Mouse (Mus musculus) heart, postnatal 4 days (tissue): ENCODE results near the gene Gcm2. TPM values are rescaled to one million over a fixed set of nuclear protein-coding genes. Genes with fewer than 3 reads are reported as not detected.
A peak's percentile ranks its signal among the peaks of the same experiment; 100 is the strongest.

Experiments
- DNase-seq: peaks from one replicate; pipeline ENCODE4 v3.0.0; 2021
- total RNA-seq, 2 experiments: library from RNA; stranded (reverse); gene quantifications; 2 replicates each; pipeline ENCODE4 v1.2.3; 2021

Gcm2 gene
- not detected for total RNA-seq

DNA sequence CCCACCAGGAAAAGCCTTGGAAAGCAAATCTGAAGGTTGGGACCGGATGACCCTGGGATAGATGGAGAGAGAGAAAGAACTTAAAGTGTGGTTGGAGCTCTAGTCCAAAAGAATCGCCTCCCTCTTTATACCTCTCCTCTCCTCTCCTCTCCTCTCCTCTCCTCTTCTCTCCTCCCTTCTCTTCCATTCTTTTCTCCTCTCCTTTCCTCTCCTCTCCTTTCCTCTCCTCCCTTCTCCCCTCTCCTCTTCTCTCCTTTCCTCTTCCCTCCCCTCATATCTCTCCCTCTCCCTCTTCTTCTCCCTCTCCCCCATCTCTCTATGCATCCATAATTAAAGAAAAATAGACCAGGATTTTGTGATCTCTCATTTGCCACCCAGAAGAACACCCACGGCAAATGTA lies at the start of gene Gcm2:
TSS of gene Gcm2 (minus strand) at position 101 of the 400 bp plus-strand sequence.
- DNase-seq = no peak

DNA sequence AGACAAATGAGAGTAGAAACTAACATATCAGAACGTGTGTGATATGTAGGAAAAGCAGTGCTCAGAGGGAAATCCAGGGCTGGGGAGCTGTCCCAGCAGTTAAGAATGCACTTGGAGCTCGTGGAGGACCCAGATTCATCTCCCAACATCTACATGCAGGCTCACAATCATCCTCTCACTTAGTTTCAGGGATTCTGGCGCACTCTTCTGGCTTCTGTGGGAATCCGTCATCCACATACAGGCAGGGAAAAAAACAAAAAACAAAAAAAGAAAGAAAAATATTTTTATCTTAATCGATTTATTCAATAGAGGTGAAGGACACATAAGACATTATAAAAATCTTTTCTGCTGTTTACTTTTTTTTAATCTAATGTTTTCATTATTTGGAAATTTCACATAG lies 47.6 kb upstream of the Gcm2 start:
- no peak for DNase-seq

DNA sequence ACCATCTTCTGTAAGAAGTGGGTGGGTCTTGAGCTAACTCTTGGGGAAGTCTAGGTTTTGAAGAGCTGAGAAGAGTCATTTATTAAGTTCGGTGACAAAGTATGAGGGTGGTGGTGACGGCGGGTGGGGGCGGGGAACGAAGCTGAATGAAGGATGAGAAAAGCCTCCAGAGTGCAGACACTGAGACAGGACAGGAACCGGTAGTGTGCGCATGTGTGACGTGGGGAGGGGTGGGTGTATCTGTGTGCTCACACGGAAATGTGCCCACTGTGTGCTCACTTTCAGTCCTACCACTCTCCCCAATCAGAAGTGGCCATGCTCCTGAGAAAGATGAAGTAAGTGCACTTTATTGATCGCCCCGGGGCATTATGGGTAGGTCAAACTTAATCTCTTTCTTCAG lies 42.3 kb upstream of the Gcm2 start:
- no peak for DNase-seq

DNA sequence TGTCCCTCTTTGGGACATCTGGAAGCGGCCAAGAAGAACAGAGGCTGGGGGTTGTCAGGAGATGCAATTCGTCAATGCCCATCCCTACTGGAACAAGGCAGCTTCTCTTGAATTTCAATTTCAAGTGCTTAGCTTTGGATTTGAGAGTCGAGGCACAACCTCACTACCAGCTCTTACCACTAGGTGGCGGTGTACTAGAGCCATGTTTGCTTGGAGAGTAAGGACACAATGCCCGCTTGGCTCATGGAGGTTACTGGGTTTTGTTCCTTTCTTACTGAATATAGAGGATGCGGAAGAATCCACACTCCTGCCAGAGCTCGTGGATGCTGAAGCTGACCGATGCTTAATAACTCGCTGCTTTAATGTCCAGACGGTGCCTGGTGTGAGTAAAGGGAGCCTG lies 35.4 kb upstream of the Gcm2 start:
- peak; percentile 71 for DNase-seq

DNA sequence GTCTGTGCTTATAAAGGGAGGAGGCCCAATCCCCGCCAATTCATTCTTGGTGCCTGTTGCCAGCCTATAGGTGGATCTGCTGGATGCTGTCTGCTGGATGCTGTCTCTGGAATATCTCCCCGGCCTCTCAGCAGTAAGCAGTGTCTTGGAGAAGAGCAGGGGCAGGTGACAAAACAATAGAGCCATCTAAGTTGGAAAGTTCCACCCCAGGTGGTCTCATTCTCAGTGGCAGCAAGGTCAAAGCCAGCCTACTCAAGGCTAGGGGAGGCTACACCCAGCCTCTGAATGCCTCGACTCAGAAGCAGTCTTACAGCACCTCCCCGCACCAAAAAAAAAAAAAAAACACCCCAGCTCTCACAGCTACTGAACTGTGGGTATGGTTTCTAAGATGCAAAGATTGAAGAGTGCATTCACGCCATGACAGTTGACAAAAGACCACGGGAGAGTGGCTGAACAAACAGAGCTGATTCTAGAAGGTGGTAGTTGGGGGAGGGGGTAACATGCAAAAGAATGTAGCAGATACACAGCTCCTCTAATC lies 34.7 kb upstream of the Gcm2 start:
- DNase-seq = no peak

DNA sequence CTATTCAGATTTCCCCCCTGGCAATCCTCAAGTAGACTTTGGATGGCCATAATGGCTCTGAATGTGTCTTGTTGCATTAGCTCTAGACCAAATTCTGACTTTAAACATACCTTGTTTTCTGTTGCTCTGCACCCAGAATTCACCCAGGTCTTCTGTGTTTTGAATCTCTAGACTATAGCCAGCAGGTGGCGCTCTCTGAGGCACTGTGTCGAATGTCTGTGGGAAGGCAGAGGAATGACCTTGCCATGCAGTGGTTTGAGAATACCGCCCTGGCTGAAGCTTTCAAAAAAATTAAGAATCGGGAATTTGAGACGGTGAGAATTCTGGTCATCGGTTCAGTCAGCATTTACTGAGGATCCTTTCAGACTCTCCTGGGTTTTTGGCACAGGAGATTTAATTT lies 24.1 kb upstream of the Gcm2 start:
- peak; percentile 81 for DNase-seq

DNA sequence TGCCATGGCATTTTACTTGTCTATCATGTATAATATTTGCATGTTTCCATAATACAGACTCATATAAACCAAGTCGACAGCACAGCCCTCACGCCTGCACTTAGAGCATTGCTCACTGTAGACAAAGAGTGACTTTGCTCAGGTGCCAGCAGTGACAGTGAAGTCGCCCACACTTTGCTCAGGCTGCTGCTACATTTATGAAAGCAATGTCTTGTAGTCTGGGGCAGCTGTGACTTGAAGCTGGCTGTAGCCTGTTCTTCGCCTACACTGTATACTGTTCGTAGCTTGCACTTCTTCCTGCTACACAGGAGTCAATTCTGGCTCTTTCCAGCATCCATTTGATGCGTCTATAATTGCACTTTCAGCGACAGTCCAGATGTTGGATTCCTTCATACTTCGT lies 18.2 kb upstream of the Gcm2 start:
- no peak for DNase-seq

DNA sequence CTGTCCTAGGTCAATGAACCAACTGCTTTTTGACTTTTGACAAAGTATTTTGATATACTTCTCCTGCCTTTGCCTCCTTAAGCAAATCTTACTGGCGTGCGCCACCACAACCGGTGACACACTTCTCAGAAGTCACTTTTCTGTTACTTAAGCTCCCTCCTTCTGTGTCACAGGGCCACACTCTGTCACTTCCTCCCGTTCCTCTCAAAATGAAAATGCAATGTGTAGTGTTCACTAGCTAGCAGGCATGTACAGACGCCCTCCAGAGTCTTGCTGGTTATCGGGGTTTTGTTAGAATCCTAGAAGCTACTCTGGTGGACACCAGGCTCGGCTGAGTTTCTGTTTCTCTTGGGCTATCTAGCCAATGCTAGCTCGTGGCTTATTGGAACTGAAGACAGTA lies 17.5 kb upstream of the Gcm2 start:
- DNase-seq = no peak

DNA sequence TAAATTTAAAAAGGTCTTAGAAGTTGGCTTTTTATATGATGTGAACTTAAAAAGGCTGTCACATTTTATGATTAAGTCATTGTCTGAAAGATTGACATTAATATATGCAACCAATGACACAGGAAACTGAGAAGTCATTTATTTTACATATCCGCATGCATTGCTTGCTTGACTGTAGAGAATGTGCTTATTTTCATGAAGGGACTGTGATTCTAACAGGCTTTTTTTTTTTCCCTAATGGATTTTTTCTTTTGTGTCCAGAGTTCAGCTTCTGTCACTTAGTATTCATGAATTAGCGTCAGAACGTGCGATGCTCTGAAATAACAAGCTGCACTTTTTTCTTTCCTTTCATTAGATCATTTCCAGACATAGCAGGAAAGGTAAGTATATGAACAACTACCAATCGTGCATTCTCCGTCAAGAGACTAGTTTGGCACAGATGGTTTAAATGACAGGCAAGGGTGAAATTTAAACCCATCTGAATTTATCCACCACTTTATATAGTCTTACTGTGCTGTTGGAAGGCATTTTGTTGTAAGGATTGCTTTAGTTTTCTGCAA lies 12.9 kb upstream of the Gcm2 start:
- no peak for DNase-seq

DNA sequence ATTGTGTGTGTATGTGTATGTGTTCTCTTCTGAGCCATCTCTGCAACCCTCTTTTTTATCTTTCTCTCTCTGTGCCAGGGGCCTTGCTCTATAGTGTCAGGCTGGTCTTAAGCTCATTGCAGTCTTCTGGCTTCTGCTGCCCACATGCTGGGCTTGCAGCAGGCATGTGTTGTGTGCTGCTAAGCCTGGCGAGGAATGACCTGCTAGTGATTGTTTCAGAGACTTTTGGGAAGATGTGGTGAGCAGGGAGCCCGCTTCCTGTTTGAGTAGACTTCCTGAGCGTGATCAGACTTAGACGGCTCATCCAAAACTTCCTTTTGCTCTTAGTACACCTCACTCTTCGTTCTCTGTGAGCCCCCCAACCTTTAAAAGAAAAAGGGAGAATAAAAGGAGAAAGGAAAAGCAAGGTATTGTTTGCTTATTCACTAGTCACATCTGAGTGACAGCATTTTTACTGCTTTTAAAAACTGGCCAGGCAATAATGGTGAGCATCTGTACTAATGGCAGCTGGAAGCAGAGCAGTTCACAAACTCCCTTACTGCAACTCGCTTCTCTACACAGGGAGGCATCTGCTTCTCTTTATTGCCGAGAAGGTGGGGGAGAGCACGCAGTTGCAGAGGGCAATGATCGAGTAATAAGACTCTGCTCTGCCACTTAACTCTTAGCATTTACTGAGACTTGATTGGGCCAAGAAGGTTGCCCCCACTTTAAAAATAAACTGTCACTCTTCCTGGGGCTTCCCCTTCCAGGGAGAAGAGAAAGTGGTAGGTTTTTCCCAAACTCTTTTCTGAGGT lies 8.5 kb upstream of the Gcm2 start:
- no peak for DNase-seq

DNA sequence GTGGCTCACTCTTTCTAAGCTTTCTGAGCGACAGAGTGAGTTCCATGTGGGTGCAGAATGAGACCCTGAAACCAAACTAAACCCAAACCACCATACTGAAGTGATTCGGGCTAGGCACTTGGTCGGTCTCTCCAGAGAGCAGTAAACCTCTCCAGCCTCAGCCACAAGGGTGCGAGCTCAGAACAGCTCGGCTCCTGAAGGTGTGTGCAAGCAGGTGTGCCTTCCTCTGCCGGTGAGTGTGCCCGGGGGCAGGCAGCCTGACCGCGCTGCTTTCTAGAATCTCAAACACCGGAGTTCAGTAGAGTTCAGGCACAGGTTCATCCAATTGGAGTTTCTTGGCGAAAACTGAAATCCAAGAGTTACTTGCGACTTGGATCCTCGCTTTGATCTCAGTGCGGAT lies 3.1 kb upstream of the Gcm2 start, which contains the start of gene Sycp2l:
TSS of gene Sycp2l (plus strand) at position 368 of the 400 bp plus-strand sequence.
- DNase-seq = no peak

DNA sequence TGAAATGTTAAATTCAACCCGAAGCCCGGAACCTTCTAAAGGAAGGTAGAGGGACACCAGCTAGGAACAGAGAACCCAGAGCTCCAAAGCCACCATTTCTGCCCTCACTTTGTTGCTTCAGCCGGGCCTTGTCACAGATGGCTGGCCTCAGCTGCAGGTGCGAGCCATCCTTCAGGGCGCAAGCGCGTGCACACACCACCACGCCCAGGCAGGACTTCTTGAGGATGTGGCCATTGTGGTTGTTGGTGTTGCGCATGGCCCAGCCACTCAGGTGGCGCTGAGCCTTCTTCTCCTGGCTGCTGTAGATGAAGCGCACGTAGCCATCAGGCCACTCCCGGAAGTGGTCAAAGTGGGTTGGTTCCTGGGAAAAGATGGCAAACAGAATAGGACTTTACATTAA lies 5.3 kb downstream of the Gcm2 start:
- DNase-seq = no peak

DNA sequence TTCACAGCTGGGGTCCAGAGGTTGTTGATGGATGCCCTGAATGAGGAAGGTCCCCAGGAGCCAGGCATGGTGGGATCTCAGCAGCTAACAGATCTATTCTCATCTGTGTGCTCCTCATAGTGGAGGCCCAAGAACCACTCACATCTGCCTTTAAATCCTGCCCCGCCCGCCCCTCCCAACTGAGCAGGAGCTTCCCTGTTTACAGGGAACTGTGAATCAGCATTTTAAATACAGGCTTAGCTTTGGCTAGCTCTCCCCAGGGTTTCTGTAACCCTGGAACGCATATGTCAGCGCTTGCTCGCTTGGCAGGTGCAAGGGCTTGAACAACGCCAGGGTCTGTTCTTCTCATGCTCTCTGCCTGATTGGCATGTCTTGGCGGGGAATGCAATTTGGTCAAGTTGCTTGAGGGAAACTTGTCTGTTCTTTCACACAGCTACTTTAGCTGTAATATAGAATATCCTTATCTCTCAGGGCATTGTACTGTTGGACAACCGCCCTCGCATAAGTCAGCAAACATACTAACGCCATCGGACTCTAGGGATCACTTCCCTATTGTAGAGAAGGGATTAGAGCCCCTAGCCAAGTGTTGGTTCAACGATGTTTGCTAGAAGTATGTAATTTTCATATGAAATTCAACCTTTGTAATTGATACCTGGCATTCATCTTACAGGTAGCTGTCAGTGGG lies 6.9 kb downstream of the Gcm2 start:
- DNase-seq = no peak

DNA sequence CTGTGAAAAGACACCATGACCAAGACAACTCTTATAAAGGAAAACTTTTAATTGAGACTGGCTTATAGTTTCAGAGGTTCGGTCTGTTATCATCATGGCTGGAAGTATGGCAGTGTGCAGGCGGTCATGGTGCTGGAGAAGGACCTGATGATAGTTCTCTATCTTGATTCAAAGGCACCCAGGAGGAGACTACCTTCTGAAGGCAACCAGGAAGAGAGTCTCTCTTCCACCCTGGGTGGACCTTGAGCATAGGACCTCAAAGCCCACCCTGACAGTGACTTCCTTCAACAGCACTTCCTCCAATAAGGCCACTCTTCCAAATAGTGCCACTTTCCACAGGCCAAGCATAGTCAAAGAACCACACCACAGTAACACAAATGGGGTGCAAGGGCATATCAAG lies 10.8 kb downstream of the Gcm2 start:
- DNase-seq = no peak

DNA sequence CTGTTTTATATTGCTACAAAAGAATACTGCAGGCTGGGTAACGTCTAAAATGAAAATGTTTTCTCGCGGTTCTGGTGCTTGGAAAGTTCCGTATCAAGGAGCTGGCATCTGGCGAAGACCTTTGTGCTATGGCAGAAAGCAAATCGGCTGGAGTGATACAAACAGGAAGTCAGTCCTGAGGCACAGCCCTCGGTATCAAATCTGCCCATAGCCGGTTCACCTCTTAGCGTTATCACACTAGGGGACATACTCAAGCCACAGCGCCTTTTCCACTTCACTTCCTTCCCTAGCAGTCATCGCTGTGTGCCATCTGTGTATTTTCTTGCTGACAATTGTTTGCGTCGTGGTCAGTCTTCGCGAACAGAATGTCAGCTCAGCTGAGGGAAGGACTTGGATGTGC lies 12.5 kb downstream of the Gcm2 start:
- DNase-seq = no peak

DNA sequence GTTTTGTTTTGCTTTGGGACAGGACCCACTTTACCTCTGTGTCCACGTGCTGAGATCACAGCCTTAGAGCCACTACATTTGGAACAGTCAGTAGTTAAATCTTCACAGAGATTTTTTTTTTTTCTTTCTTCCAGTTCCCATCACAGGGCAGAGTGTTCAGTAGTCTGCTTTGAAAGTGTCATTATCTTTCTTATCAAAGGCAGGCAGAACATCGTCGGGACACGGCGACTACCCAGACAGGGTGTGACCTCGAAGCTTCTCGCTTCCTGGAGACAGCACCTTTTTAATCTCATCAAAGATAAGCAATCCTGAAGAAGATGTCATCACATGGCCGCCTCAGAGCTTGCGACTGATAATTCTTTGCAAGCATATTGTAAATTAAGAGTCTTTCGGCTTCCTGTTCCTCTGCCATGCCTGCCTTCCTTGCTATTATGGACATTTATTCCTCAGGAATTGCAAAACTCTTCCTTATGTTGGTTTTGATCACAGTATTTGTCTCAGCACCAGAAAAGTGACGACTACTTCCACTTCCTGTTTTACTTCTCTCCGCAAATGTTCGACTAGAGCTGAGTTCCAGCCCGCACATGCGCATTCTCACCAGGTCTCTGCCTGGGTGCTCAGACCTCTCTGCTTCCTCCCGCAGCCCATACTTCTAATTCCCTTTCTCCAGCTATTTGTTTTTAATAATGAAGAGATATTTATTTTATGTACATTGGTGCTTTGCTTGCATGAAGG lies 13.3 kb downstream of the Gcm2 start:
- peak; percentile 36 for DNase-seq

DNA sequence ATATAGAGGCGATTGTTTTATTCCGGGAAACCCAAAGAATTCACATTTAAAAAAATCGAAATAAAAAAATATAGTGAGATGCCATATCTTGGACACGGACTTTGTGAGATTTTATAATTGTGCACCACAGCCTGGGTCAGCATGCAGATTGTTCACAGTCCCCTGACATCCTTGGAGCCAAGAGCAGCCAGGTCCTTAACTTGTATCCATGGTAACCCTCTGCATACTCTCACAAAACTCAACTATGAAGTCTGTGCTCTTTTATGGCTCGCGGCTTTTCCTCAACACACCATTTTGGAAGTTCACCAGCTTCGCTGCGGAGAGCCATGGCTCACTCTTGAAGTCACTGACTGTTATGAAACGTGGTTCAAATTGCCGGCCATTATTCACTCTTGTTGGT lies 16.7 kb downstream of the Gcm2 start:
- no peak for DNase-seq

DNA sequence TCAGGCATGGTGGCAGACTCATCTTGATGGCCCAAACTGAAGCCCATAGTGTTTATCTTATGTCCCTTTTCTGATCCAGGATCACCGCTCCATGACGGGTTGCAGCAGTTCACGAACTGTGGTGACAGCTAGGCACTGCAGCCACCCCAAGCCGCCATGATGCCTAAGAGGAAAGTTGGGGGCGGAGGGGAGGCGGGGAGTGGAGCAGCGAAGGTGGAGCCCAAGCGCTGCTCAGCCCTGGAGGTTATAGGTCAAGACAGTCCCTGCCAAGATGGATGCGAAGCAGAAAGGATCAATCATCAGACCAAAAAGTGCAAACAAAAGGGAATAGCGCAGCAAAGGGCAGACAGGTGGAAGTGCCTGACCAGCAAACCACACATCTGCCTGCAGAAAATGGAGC lies 19.6 kb downstream of the Gcm2 start:
- no peak for DNase-seq

DNA sequence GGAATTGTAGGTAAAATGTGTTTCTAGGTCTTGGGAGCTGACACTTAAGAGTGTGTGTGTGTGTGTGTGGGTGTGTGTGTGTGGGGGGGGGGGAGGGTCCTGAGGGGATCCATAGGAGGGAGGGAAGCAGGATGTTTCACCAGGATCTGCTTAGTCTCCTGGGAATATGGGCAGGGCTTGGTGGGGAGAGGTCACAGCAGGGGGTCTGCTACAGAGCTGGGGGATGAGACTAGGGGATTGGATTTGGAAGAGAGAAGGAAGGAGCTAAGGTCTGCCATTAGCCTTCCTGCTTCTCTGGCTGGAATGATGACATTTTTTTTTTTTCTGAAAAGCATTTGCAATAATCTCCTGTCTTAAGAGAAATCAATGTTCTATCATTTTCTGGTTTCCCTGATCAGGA lies 22.1 kb downstream of the Gcm2 start:
- DNase-seq = no peak

DNA sequence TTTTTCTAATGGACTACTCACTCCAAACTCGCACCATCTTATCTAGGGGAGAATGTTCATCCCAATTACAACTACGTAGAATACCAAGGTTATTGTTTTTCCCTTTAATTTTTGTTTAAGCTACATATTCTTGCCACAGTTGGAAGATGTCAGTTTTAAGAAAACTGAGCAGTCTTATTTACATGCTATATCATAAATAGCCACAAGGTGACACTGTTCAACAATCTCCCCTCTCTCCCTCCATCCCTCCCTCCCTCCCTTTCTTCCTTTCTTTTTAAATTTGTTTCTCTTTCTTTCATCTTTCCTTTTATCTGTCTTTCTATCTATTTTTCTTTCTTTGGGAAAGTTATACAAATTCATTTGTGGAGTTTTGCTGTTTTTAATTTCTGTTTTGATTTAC lies 25.7 kb downstream of the Gcm2 start:
- no peak for DNase-seq

DNA sequence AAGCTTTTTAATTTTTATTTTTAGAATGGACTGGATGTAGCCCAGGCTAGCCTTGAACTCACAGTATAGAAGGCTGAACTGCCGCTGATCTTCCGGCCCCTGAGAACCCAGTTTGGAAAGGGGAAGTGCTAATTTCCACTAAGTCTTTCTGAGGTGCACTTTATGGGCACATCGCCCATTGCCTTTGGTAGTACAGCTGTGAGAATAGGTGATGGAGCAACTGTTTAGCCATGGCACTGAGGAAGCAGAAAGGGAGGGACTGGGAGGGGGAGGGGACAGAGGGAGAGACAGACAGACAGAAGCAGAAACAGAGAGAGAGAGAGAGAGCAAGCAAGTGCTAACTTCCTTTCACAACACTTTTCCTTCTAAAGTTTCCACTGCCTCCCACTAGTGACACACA lies 26.3 kb downstream of the Gcm2 start:
- no peak for DNase-seq

DNA sequence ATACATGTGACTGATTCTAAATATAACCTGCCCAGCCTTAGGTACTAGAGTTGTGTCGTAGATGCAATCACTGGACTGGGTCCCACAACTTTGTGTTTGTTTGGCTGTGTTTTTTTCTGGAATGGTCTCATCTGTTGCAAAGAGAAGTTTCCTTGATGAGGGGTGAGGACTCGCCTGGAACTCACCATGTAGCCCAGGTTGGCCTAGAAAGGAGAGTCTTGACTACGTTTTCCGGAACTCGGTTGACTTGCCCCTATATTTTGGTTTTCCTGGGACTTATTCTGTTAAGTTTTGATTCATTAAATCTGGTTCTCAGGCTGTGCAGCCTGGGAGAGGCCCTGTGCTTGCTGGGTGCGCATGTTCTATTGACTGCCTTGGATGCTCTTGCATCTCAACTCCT lies 30.1 kb downstream of the Gcm2 start:
- DNase-seq = no peak

DNA sequence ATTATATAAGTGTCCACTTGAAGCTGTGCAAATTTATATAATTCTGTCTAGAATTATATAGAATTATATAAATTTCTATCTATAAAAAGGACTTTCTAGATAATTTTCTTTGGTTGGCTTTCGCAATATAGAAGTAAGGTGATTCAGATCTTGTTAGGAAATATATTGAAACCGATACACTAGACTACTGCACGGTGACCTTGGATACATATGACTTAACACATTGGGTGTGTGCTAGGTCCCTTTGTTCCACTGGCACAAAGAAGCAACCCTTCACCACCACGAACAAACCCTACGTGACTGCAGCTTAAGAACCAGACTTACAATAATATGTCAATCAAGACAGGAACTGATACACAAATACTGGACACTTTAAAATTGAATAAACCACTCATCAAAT lies 31.0 kb downstream of the Gcm2 start:
- DNase-seq = no peak
